Mouse (Mus musculus): ENCODE results near the gene Tarsl2.

The Tarsl2 gene

DNA sequence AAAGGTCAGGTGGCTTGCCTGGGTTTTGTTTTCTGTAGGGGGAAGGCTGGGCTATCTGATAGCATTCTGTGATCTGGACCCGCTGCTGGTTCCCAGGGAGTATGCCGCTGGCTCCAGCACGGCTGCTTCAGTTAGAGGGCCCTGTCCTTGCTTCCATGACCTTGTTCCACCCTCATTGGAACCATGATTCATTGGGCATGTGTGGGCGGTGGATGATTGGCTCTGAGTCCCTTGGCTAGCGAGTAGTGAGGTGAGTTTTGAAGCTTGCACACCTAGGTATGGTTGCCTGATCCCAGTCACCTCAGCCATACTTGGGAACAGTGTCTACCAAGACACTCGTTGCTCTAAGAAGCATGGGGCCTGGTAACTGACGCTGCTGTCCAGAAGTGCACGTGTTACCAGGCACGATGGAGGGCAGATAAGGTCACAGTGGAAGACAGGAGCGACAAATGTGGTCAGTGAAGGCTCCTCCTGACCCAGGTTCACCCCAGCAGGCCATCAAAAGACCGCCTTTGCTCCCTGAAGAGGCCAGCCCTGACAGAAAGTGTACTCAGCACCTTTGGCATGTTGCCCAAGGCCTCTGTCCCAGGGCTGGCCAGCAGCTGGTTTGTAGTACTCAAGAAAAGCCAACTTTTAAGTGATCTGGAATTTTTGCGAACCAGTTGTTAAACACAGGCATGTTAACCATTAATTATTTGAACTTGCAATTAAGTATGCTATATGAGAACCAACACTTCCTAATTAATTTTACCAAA, 92.8 kb downstream of the Tarsl2 start:
- no peak for DNase-seq (ENCODE audit: low spot score in 2 of 2)

Measured in urinary bladder, adult 18-20 months (tissue).